In genomic region chr14:7315093-7315492, GRCm38 (mm10) we compare ENCODE assay signal across 10 mouse cellular contexts. TPM values are rescaled to one million over a fixed set of nuclear protein-coding genes. Genes with fewer than 3 reads are reported as not detected.
DNase-seq lines count a peak whose midpoint lies in the region; ATAC-seq and TF ChIP-seq lines count a peak whose summit lies in the region.
"Not testable (repeated sequence)": the region's sequence is repeated elsewhere in the genome, so short reads cannot be mapped to it uniquely, and the experiment has no call there.
"Had no signal": no experiment of that assay in that cellular context is flagged by ENCODE, and none has a peak within 500 bp of the region (broad histone marks: within the 10 kb centered on the region; RNA-seq: fewer than 3 reads in every experiment).

No protein-coding gene starts in this region.

- not testable (repeated sequence) for H3K4me1 ChIP-seq in hindbrain, embryonic 15.5 days (replicated peaks)

- DNase-seq in Muller cell, postnatal 12 days (ENCODE audit: inconsistent ontology term), result peak; percentile 4
- peak; percentile 66 for DNase-seq in embryo, embryonic 11 days
- peak; percentile 3 for DNase-seq in gastrocnemius, postnatal 14 days
- DNase-seq in left cerebral cortex, adult 2 months (ENCODE audit: extremely low spot score in 1 of 2, low spot score in 2 of 2), result peak; percentile 10 to 12
- peak; percentile 0 for DNase-seq in lung, postnatal 10 days
- DNase-seq in right cerebral cortex, postnatal 10 days (ENCODE audit: low spot score in 2 of 2), result peak; percentile 30 to 36
- peak; percentile 53 for DNase-seq in thymus, postnatal 4 days

- TF ChIP-seq CTCF in left cerebral cortex, adult 2 months (IDR thresholded peaks at IDR 0.05), result not testable (repeated sequence)

- H3K9ac ChIP-seq in hindbrain, embryonic 15.5 days, result peak overlapping the region; percentile 60

- H3K4me2 ChIP-seq in hindbrain, embryonic 15.5 days, result peak overlapping the region; percentile 58

- not testable (repeated sequence) for H3K9me3 ChIP-seq in hindbrain, embryonic 15.5 days

- not testable (repeated sequence) for H3K27me3 ChIP-seq in hindbrain, embryonic 15.5 days

- H3K36me3 ChIP-seq in hindbrain, embryonic 15.5 days, result not testable (repeated sequence)

- 0 out of 2 replicates have a peak, but pooled peaks have one; percentile 19 for ATAC-seq in hindbrain, embryonic 15.5 days (ENCODE audit: low FRiP score, low read depth)

- intact Hi-C loops in gastrocnemius, postnatal 14 days (cut with DNase I; ENCODE audit: low total_unique reads); left cerebral cortex, adult 2 months (cut with DNase I): not testable (repeated sequence)

- WGBS in hindbrain, embryonic 15.5 days, result 2% methylated on average over 18 of the region's 19 CpGs

- peak overlapping the region; percentile 79 for H3K27ac ChIP-seq in hindbrain, embryonic 15.5 days (replicated peaks)
- H3K27ac ChIP-seq in left cerebral cortex, adult 2 months, result not testable (repeated sequence)

- H3K4me3 ChIP-seq in hindbrain, embryonic 15.5 days, result peak overlapping the region; percentile 53
- peak overlapping the region; percentile 36 for H3K4me3 ChIP-seq in left cerebral cortex, adult 2 months

RNA-seq across cellular contexts. Expression of gene Gm3739, which starts 0.2 kb away (rescaled TPM):
- total RNA-seq in gastrocnemius, postnatal 14 days (2021), result under 1 TPM in 1 of 2 experiments, not detected in 1; 0.21 TPM
- 6.7 and 7.1 TPM in 2 replicates for polyA plus RNA-seq in hindbrain, embryonic 15.5 days (2015; fragmentation: Nextera tagmentation; extraction: Ambion mirVana)
- under 1 TPM; 0.56 to 0.57 TPM for total RNA-seq in left cerebral cortex, adult 2 months (2021)
- total RNA-seq: megakaryocyte, adult 5-6 weeks had no signal
- polyA plus RNA-seq: kidney, adult 2 months had no signal

RNA-seq across cellular contexts. Expression of gene Gm5797, which starts 17.1 kb away (rescaled TPM):
- not detected for total RNA-seq in gastrocnemius, postnatal 14 days (2021)
- polyA plus RNA-seq in hindbrain, embryonic 15.5 days (2015; fragmentation: Nextera tagmentation; extraction: Ambion mirVana), result not detected in 2 replicates
- not detected for total RNA-seq in left cerebral cortex, adult 2 months (2021)
- total RNA-seq: megakaryocyte, adult 5-6 weeks had no signal
- polyA plus RNA-seq: kidney, adult 2 months had no signal

RNA-seq across cellular contexts. Expression of gene Gm8374, which starts 49.8 kb away (rescaled TPM):
- not detected for total RNA-seq in gastrocnemius, postnatal 14 days (2021)
- not detected in 2 replicates for polyA plus RNA-seq in hindbrain, embryonic 15.5 days (2015; fragmentation: Nextera tagmentation; extraction: Ambion mirVana)
- total RNA-seq in left cerebral cortex, adult 2 months (2021), result not detected
- total RNA-seq: megakaryocyte, adult 5-6 weeks had no signal
- polyA plus RNA-seq: kidney, adult 2 months had no signal

RNA-seq across cellular contexts. Expression of gene Gm3727, which starts 50.6 kb away (rescaled TPM):
- total RNA-seq in gastrocnemius, postnatal 14 days (2021), result not detected
- not detected in 2 replicates for polyA plus RNA-seq in hindbrain, embryonic 15.5 days (2015; fragmentation: Nextera tagmentation; extraction: Ambion mirVana)
- not detected for total RNA-seq in left cerebral cortex, adult 2 months (2021)
- total RNA-seq: megakaryocyte, adult 5-6 weeks had no signal
- polyA plus RNA-seq: kidney, adult 2 months had no signal

Comparison
In these comparisons a context has a peak if more than half of its experiments do, and no peak if none do; other contexts are left out.
1. DNase-seq: peak in every context shown above with its lines; median percentile 66 in embryo, embryonic 11 days; 53 in thymus, postnatal 4 days; 33 in right cerebral cortex, postnatal 10 days; 11 in left cerebral cortex, adult 2 months; 4 in Muller cell, postnatal 12 days; 3 in gastrocnemius, postnatal 14 days; 0 in lung, postnatal 10 days.